Mouse (Mus musculus) forebrain, embryonic 15.5 days (tissue): Measurements from ENCODE around the gene Gm9821. TPM values are rescaled to one million over a fixed set of nuclear protein-coding genes. Genes with fewer than 3 reads are reported as not detected.

Experiments
- ATAC-seq: fragments of 200-750 bp; cut with Nextera tagmentation; replicated peaks from 2 replicates; pipeline ENCODE4 v1.8.0; 2017; ENCODE audit warnings: mild to moderate bottlenecking, moderate TSS enrichment, moderate library complexity
- H3K27ac ChIP-seq: fragments of 300-500 bp; sonication (generic); replicated peaks from 2 replicates; pipeline ENCODE4 v1.5.1; 2015; ENCODE audit warnings: mild to moderate bottlenecking, inconsistent platforms
- H3K27me3 ChIP-seq: fragments of 300-500 bp; sonication (generic); 2 replicates; pipeline ENCODE4 v1.6.1; 2015; ENCODE audit warnings: inconsistent platforms
- H3K36me3 ChIP-seq: fragments of 300-500 bp; sonication (generic); 2 replicates; pipeline ENCODE4 v1.6.1; 2015; ENCODE audit warnings: mild to moderate bottlenecking, inconsistent platforms
- H3K4me1 ChIP-seq: fragments of 300-500 bp; sonication (generic); 2 replicates; pipeline ENCODE4 v1.6.1; 2015; ENCODE audit warnings: inconsistent platforms
- H3K4me2 ChIP-seq: fragments of 300-500 bp; sonication (generic); replicated peaks from 2 replicates; pipeline ENCODE4 v1.6.1; 2015; ENCODE audit warnings: mild to moderate bottlenecking, inconsistent platforms
- H3K4me3 ChIP-seq: fragments of 300-500 bp; sonication (generic); 2 replicates; pipeline ENCODE4 v1.5.1; 2015; ENCODE audit warnings: mild to moderate bottlenecking, inconsistent platforms
- H3K9ac ChIP-seq: fragments of 300-500 bp; sonication (generic); replicated peaks from 2 replicates; pipeline ENCODE4 v1.6.1; 2015; ENCODE audit warnings: mild to moderate bottlenecking, inconsistent platforms
- H3K9me3 ChIP-seq: fragments of 300-500 bp; sonication (generic); 2 replicates; pipeline ENCODE4 v1.6.1; 2016; ENCODE audit warnings: inconsistent platforms
- whole genome bisulfite sequencing: fragments of 180-500 bp; shearing (Covaris S2); methylation state at CpG from one replicate; pipeline ENCODE4 v1.1.7; 2015; ENCODE audit warnings: mixed read lengths; 5-methylcytosine and 5-hydroxymethylcytosine counted together
- polyA plus RNA-seq: library from polyadenylated mRNA; unstranded; fragments of >200 nt; fragmentation: Nextera tagmentation; extraction: Ambion mirVana; gene quantifications from 2 replicates; pipeline ENCODE4 v1.2.1, GENCODE M21; 2015

The Gm9821 gene
- polyA plus RNA-seq, 1 experiment from 2014 or later, result 0.15 TPM

- Histone ChIP-seq H3K27ac (no peak overlapping the region), H3K9me3 (no peaks in the 10 kb centered on the region), H3K4me2 (no peak overlapping the region), H3K27me3 (peaks cover 6% of the 10 kb centered on the region; the same call in 1 of the 2 replicates), H3K4me1 (peaks cover 18% of the 10 kb centered on the region), H3K36me3 (no peaks in the 10 kb centered on the region), H3K4me3 (no peak overlapping the region), H3K9ac (no peak overlapping the region)
- WGBS, result 76% methylated on average over 11 of the region's 11 CpGs
- no peak for ATAC-seq
Observed at GRCm38 (mm10) chr2:91967962-91968361, 22.5 kb downstream of the Gm9821 start.

GRCm38 (mm10) chr2:91971231-91972097 lies 26.0 kb downstream of the Gm9821 start:
- H3K4me1 ChIP-seq, result peaks cover 34% of the 10 kb centered on the region
- peak overlapping the region; percentile 82 for H3K27ac ChIP-seq
- peaks cover 21% of the 10 kb centered on the region for H3K27me3 ChIP-seq
- no peaks in the 10 kb centered on the region for H3K36me3 ChIP-seq
- peak; percentile 47 for ATAC-seq
- peak overlapping the region; percentile 37 for H3K4me2 ChIP-seq
- no peaks in the 10 kb centered on the region for H3K9me3 ChIP-seq
- WGBS, result 9% methylated on average over 21 of the region's 21 CpGs
- H3K9ac ChIP-seq, result peak overlapping the region; percentile 27; the same call in 1 of the 2 replicates
- H3K4me3 ChIP-seq, result peak overlapping the region; percentile 16

DNA sequence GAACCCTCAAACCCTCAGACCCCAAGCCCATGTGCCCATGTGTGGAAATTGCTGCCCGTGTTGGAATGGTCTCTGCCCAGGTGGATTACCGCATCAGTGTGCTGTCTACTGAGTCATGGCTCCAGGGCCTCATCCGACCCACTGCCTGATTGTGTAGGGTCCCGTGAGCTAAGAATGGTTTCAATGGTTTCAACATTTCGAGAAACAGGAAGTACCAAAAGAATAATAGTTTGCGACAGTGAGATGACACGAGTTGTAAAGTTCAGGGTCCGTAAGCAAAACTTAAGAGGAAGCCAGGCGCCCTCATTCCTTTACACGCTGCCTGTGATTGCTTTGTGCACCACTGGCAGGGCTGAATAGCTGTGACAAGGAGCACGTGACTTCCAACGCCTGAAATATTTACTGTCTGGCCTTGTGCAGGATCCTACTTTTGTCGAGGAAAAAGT lies 26.6 kb downstream of the Gm9821 start:
- 0 out of 2 replicates have a peak, but pooled peaks have one; percentile 6 for ATAC-seq
- H3K4me2 ChIP-seq, result peak overlapping the region; percentile 37
- H3K9me3 ChIP-seq, result no peaks in the 10 kb centered on the region
- no peaks in the 10 kb centered on the region for H3K36me3 ChIP-seq
- peaks cover 34% of the 10 kb centered on the region for H3K4me1 ChIP-seq
- H3K9ac ChIP-seq, result 0 out of 2 replicates have a peak overlapping the region, but pooled peaks have one; percentile 27
- H3K27me3 ChIP-seq, result peaks cover 24% of the 10 kb centered on the region
- H3K27ac ChIP-seq, result peak overlapping the region; percentile 82; the same call in 1 of the 2 replicates
- H3K4me3 ChIP-seq, result 0 out of 2 replicates have a peak overlapping the region, but pooled peaks have one; percentile 16
- 40% methylated on average over 13 of the region's 13 CpGs for WGBS

GRCm38 (mm10) chr2:91973416-91974135 lies 28.1 kb downstream of the Gm9821 start:
- ATAC-seq, result no peak
- Histone ChIP-seq H3K27ac (peak overlapping the region; percentile 36; the same call in 1 of the 2 replicates), H3K4me2 (0 out of 2 replicates have a peak overlapping the region, but pooled peaks have one; percentile 0), H3K27me3 (peaks cover 25% of the 10 kb centered on the region), H3K36me3 (no peaks in the 10 kb centered on the region), H3K9me3 (no peaks in the 10 kb centered on the region), H3K9ac (no peak overlapping the region), H3K4me3 (no peak overlapping the region), H3K4me1 (peaks cover 42% of the 10 kb centered on the region)
- 19% methylated on average over 7 of the region's 7 CpGs for WGBS

- H3K4me3 ChIP-seq, result peak within 1 kb of the TSS; percentile 38
- WGBS, result 2% methylated on average over 78 of the region's 79 CpGs
- H3K36me3 ChIP-seq, result no peaks in the 10 kb centered on the region
- peaks cover 53% of the 10 kb centered on the region for H3K4me1 ChIP-seq
- H3K4me2 ChIP-seq, result peak within 1 kb of the TSS; percentile 46
- peak; percentile 41 for ATAC-seq
- H3K9me3 ChIP-seq, result no peaks in the 10 kb centered on the region
- peak within 1 kb of the TSS; percentile 29 for H3K9ac ChIP-seq
- H3K27ac ChIP-seq, result no peak within 1 kb of the TSS
- H3K27me3 ChIP-seq, result peaks cover 25% of the 10 kb centered on the region
Observed at GRCm38 (mm10) chr2:91975581-91976541, 30.4 kb downstream of the Gm9821 start, which contains the start of gene Dgkz. TSS of gene Dgkz (minus strand) at chr2:91975864.

- no peak overlapping the region for H3K9ac ChIP-seq
- H3K4me3 ChIP-seq, result no peak overlapping the region
- ATAC-seq, result no peak
- no peaks in the 10 kb centered on the region for H3K36me3 ChIP-seq
- peaks cover 25% of the 10 kb centered on the region for H3K27me3 ChIP-seq
- 0 out of 2 replicates have a peak overlapping the region, but pooled peaks have one; percentile 29 for H3K27ac ChIP-seq
- no peak overlapping the region for H3K4me2 ChIP-seq
- 80% methylated on average over 4 of the region's 4 CpGs for WGBS
- H3K4me1 ChIP-seq, result peaks cover 38% of the 10 kb centered on the region
- no peaks in the 10 kb centered on the region for H3K9me3 ChIP-seq
Observed at GRCm38 (mm10) chr2:91977960-91978359, 32.5 kb downstream of the Gm9821 start.

GRCm38 (mm10) chr2:91978547-91978946 lies 33.0 kb downstream of the Gm9821 start:
- Histone ChIP-seq H3K9me3 (no peaks in the 10 kb centered on the region), H3K36me3 (no peaks in the 10 kb centered on the region), H3K27me3 (peaks cover 25% of the 10 kb centered on the region), H3K27ac (peak overlapping the region; percentile 29; the same call in 1 of the 2 replicates), H3K4me1 (peaks cover 36% of the 10 kb centered on the region), H3K4me3 (no peak overlapping the region), H3K9ac (no peak overlapping the region), H3K4me2 (no peak overlapping the region)
- WGBS, result 10% methylated on average over 2 of the region's 2 CpGs
- no peak for ATAC-seq

DNA sequence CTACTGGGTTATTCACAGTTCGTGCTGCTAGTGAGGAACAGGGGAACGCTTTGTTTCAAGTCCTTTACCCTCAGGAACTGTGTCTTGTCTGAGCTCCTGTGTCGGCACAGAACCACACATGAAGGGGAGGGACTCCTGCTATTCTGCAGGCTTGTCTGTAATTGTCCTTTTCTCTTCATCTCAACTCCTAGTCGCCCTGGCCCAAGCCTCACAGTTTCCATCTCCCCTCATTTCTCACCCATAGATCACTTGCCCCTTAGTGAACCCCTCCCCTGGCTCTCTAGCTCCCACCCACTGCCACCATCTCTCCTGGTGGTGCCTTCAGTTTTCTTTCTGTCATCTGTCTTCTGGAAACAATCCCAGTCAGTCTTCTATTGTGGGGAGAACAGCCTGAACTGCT lies 34.7 kb downstream of the Gm9821 start:
- Histone ChIP-seq H3K27me3 (peaks cover 17% of the 10 kb centered on the region), H3K9ac (no peak overlapping the region), H3K36me3 (no peaks in the 10 kb centered on the region), H3K9me3 (no peaks in the 10 kb centered on the region), H3K4me1 (peaks cover 40% of the 10 kb centered on the region), H3K27ac (no peak overlapping the region), H3K4me2 (no peak overlapping the region), H3K4me3 (no peak overlapping the region)
- ATAC-seq, result no peak
- WGBS, result 5% methylated on average over 4 of the region's 4 CpGs

GRCm38 (mm10) chr2:91980830-91981229 lies 35.3 kb downstream of the Gm9821 start:
- Histone ChIP-seq H3K4me3 (no peak overlapping the region), H3K9me3 (no peaks in the 10 kb centered on the region), H3K4me2 (no peak overlapping the region), H3K36me3 (no peaks in the 10 kb centered on the region), H3K9ac (no peak overlapping the region), H3K27me3 (peaks cover 12% of the 10 kb centered on the region), H3K27ac (no peak overlapping the region), H3K4me1 (peaks cover 34% of the 10 kb centered on the region)
- no peak for ATAC-seq
- 50% methylated on average over 5 of the region's 5 CpGs for WGBS

DNA sequence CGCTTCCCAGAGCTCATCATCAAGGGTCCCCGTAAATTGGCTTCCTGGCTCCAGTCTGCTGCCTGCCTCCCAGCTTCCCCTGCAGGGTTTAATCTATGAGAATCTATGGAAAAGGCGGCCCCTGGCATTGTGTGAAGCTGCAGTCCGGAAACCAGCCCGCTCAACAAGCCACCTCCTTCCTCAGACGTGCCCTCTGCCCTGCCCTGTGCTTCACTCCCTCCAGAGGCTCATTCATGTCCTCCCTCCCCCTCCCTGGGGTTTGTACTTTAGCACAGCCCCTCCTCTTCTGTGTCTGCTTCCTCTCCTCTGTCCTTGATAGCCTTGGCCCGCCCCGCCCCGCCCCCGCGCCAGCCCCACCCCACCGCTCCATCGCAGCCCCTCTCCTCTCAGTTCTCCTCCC lies 38.9 kb downstream of the Gm9821 start:
- Histone ChIP-seq H3K4me1 (peaks cover 12% of the 10 kb centered on the region), H3K36me3 (no peaks in the 10 kb centered on the region), H3K4me3 (peak overlapping the region; percentile 12; the same call in 1 of the 2 replicates), H3K27ac (no peak overlapping the region), H3K9me3 (no peaks in the 10 kb centered on the region), H3K4me2 (peak overlapping the region; percentile 37), H3K27me3 (no peaks in the 10 kb centered on the region), H3K9ac (0 out of 2 replicates have a peak overlapping the region, but pooled peaks have one; percentile 6)
- peak; percentile 39 for ATAC-seq
- WGBS, result 5% methylated on average over 6 of the region's 13 CpGs
